Mouse (Mus musculus): Measurements from ENCODE around the gene Gm48551.

GRCm38 (mm10) chr10:81408871-81409291, 24.6 kb downstream of the Gm48551 start:
- peak; percentile 84 for TF ChIP-seq CTCF (IDR thresholded peaks at IDR 0.05; ENCODE audit: extremely low read depth, insufficient read length, insufficient replicate concordance, low read depth, low read length)
- no peak for TF ChIP-seq POLR2A (IDR thresholded peaks at IDR 0.05; ENCODE audit: low read depth, low read length)

Data from small intestine, adult 2 months (tissue).